Mouse (Mus musculus) ovary, postnatal 10 days (tissue): ENCODE results near the gene Map2k1.

Source experiments
- DNase-seq: peaks from one replicate; pipeline ENCODE4 v3.0.0; 2022; ENCODE audit warnings: low spot score

Map2k1 gene

DNA sequence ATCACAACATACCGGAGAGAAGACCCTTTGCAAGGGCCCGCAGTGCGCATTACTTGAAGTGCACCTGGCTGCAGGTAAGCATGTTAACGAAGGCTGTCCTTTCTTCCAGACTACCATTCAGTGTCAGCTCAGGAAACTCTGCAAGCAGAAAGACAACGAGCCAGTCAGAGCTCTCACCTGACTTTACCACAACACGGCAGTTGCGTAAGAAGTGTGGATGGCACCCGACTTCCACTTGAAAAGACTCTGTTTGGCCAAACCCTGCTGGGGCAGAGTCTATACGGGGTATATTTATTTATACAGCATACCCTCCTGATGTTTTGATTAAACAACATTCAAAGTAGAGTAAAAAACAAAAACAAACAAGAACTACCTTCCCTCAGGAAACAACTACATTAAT lies 113.6 kb downstream of the Map2k1 start:
- no peak for DNase-seq

DNA sequence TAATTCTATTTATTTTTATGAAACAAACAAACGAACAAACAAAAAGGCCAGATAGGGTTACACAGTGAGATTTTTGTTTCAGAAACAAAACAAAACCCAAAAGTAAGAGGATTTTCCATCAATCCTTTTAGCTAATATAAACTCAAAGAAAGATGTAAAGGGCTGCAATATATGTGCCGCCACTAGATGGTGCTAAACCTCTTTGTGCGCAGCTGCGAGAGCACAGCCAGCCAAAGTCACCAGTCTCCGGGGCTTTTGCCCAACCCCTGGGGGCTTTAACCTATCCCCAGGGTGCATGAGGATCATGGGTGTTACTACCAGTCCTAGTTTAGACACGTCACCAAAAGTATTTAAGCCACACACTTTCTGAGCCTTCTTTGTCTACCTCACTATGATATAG lies 114.5 kb downstream of the Map2k1 start:
- DNase-seq = peak; percentile 24
